Mouse (Mus musculus) testis, adult 2 months (tissue): ENCODE results near the gene Mfge8.

Source experiments
- CTCF ChIP-seq: fragments of 200-500 bp; IDR thresholded peaks from 2 replicates; pipeline ENCODE4 v1.5.1; 2012; ENCODE audit warnings: low read depth, mild to moderate bottlenecking, inconsistent platforms, low read length, moderate library complexity; ENCODE audit not compliant: control insufficient read depth, insufficient read depth, insufficient replicate concordance
- POLR2A ChIP-seq: fragments of 200-500 bp; IDR thresholded peaks from 2 replicates; pipeline ENCODE4 v1.6.1; 2012; ENCODE audit warnings: low read depth, mild to moderate bottlenecking, inconsistent platforms, low read length, moderate library complexity; ENCODE audit not compliant: control insufficient read depth

DNA sequence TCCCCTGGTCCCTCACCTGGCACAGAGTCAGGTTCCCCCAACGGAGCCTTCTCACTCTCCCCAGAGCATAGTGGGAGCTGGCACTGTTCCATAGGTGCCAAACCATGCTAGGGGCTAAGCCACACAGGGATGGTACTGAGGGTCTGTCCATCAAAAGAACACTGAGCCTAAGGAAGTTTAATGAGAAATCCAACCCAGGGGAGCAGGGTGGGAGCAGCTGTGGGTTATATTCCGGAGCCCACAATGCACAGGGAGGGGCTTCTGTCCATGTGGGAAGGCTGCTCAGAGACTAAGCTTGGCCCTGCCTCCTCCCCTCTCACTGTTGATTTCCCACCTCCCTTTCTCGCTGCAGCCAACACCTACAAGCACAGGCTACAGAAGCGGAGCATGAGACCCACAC lies 35.0 kb downstream of the Mfge8 start:
- TF ChIP-seq POLR2A: no peak
- no peak for TF ChIP-seq CTCF
